Mouse (Mus musculus) liver, embryonic 14.5 days (tissue): ENCODE data around the gene Ncf1.

Source experiments
- CTCF ChIP-seq: IDR thresholded peaks from 2 replicates; pipeline ENCODE4 v1.5.1; 2016; ENCODE audit warnings: antibody characterized with exemption, low read depth, control low read depth
- EP300 ChIP-seq: IDR thresholded peaks from 2 replicates; pipeline ENCODE4 v1.6.1; 2016; ENCODE audit warnings: antibody characterized with exemption, low read depth

- no peak for TF ChIP-seq EP300
- no peak for TF ChIP-seq CTCF
These were observed 40.3 kb upstream of the Ncf1 start for GRCm38 (mm10) chr5:134269751-134270150.
